Mouse (Mus musculus): ENCODE results near the gene Kctd12. TPM values are rescaled to one million over a fixed set of nuclear protein-coding genes. Genes with fewer than 3 reads are reported as not detected.

The Kctd12 gene
- 20.3 and 22.5 TPM in 2 replicates for polyA plus RNA-seq (2014; fragmentation: Nextera tagmentation; extraction: Ambion mirVana)

DNA sequence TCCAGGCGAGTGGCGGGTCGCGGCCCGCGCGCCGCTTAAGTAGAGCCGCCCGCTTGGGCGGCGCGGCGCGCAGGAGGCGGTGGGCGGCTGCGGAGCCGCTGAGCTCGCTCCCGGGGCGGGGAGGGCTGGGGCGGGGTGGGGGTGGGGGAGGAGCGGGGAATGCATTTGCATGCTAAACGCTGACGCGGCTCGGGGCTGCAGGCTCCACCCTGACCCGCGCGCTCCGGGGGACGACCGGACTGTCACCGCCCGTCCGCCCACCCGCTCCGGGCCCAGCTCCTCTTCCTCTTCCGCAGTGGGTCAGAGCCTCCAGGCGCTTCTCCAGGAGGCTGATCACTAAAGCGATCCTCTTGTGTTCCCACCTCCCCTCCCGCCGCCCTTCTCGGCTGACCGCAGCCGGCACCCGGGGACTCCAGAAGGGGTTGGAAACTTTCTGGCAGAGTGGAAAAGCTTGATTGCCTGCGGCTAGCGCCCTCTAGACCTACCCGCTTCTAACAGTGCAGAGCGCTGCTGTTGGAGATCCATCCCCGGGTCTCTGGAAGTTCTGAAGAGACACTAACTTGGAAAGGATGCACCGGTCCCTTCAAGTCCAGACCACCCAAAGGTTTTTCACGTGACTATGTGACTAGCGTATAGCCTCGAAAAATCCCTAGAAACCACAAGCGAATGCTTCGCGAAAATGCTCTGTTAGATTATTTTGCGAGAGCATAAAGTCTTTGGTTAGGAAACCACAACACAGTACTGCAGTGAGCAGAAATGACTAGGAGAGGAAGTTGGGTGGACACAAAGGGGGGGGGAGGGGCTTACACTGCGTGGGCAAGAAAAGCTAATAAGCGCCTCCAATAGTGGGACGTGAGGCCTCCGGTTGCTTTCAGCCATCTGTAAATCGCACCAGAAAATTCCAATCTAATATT lies at the start of gene Kctd12:
Gene Kctd12 (minus strand): TSS at position 11 of the 914 bp plus-strand sequence.
- no peaks in the 10 kb centered on the region for H3K36me3 ChIP-seq (ENCODE audit: control insufficient read depth, insufficient read depth, low read length)
- DNase-seq (ENCODE audit: low spot score), result peak; percentile 95
- peak within 1 kb of the TSS; percentile 63 for H3K9ac ChIP-seq (ENCODE audit: low read length)
- peak within 1 kb of the TSS; percentile 94 for H3K27ac ChIP-seq (ENCODE audit: low read depth)
- peak within 1 kb of the TSS; percentile 92 for H3K4me2 ChIP-seq (ENCODE audit: low read length)
- H3K9me3 ChIP-seq (ENCODE audit: control insufficient read depth, low read length), result no peaks in the 10 kb centered on the region
- ATAC-seq (replicated peaks; ENCODE audit: low FRiP score, low TSS enrichment, low read depth), result peak; percentile 94
- H3K27me3 ChIP-seq (replicated peaks; ENCODE audit: control insufficient read depth, insufficient read depth, low read length), result peaks cover 7% of the 10 kb centered on the region; the same call in 1 of the 2 replicates
- H3K4me1 ChIP-seq (replicated peaks; ENCODE audit: control insufficient read depth, insufficient read depth, low read length), result peaks cover 10% of the 10 kb centered on the region; the same call in 1 of the 2 replicates
- 1% methylated on average over 55 of the region's 66 CpGs for WGBS
- peak within 1 kb of the TSS; percentile 68 for H3K4me3 ChIP-seq (ENCODE audit: low read depth, low read length)

DNA sequence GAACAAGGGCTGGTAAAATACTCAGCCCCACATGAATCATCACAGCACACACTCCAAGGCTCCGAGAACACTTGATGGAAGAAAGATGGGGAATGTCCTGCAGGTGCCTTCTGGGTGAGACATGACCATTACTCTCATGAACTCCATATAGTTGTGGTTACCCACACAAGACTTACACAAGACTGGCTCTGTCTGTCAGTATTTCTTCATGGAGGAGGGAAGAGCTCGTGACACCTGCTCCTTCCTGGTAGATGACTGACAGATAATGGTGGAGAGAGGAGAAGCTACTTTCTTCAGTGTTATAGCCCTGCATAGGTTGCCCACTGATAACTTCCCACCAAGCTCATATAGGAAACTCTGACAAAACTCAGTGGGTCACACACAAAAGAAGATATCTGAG lies 46.8 kb upstream of the Kctd12 start:
- Histone ChIP-seq H3K4me2 (ENCODE audit: low read length) (no peak overlapping the region), H3K9me3 (ENCODE audit: control insufficient read depth, low read length) (no peaks in the 10 kb centered on the region), H3K4me1 (replicated peaks; ENCODE audit: control insufficient read depth, insufficient read depth, low read length) (no peaks in the 10 kb centered on the region), H3K4me3 (ENCODE audit: low read depth, low read length) (no peak overlapping the region), H3K36me3 (ENCODE audit: control insufficient read depth, insufficient read depth, low read length) (no peaks in the 10 kb centered on the region), H3K9ac (ENCODE audit: low read length) (no peak overlapping the region), H3K27ac (ENCODE audit: low read depth) (no peak overlapping the region), H3K27me3 (replicated peaks; ENCODE audit: control insufficient read depth, insufficient read depth, low read length) (no peaks in the 10 kb centered on the region)
- ATAC-seq (replicated peaks; ENCODE audit: low FRiP score, low TSS enrichment, low read depth) (no peak), DNase-seq (ENCODE audit: low spot score) (no peak)
- 84% methylated on average over 2 of the region's 2 CpGs for WGBS

DNA sequence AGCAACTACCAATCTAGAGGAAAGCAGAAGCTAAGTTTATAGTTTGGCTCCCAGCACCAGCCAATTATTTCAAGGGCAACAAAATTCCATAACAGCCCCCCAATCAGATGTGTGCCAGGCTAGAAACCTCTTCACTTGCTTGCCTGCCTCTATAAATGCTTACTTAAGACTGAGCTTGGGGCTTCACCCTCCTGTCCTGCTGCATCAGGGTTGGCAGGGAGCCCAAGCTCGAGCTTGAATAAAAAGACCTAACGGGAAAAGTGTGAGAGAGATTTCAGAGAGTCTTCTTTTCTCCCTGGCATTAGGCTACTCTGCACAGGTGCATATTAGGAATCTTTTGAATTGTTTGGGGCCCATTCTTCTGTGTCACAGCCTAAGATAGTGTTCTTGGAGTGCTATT lies 37.6 kb upstream of the Kctd12 start:
- no peaks in the 10 kb centered on the region for H3K27me3 ChIP-seq (replicated peaks; ENCODE audit: control insufficient read depth, insufficient read depth, low read length)
- DNase-seq (ENCODE audit: low spot score) (no peak), ATAC-seq (replicated peaks; ENCODE audit: low FRiP score, low TSS enrichment, low read depth) (no peak)
- 45% methylated on average over 2 of the region's 2 CpGs for WGBS
- no peak overlapping the region for H3K4me3 ChIP-seq (ENCODE audit: low read depth, low read length)
- no peak overlapping the region for H3K27ac ChIP-seq (ENCODE audit: low read depth)
- no peaks in the 10 kb centered on the region for H3K36me3 ChIP-seq (ENCODE audit: control insufficient read depth, insufficient read depth, low read length)
- H3K9ac ChIP-seq (ENCODE audit: low read length), result no peak overlapping the region
- H3K4me2 ChIP-seq (ENCODE audit: low read length), result no peak overlapping the region
- H3K4me1 ChIP-seq (replicated peaks; ENCODE audit: control insufficient read depth, insufficient read depth, low read length), result no peaks in the 10 kb centered on the region
- H3K9me3 ChIP-seq (ENCODE audit: control insufficient read depth, low read length), result no peaks in the 10 kb centered on the region

DNA sequence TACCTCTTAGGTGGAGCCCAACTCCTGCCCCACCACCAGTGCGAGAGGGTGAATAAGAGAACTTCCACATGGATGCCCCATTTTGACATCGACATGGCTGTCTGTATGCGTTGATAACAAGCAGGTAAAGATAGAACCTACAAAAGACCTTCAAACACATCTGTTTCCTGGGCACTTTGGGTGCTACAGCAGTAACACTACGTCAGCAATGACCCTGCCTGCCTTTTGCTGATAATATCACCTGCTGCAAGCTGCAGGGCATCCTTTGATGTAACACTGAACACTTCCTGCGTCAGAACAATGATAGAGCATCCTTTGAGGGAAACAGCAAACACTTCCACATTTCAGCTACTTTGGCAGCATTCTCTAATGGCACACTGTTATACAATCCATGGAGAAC lies 34.6 kb upstream of the Kctd12 start:
- Histone ChIP-seq H3K4me1 (replicated peaks; ENCODE audit: control insufficient read depth, insufficient read depth, low read length) (no peaks in the 10 kb centered on the region), H3K9ac (ENCODE audit: low read length) (no peak overlapping the region), H3K9me3 (ENCODE audit: control insufficient read depth, low read length) (no peaks in the 10 kb centered on the region), H3K4me3 (ENCODE audit: low read depth, low read length) (no peak overlapping the region), H3K27ac (ENCODE audit: low read depth) (no peak overlapping the region), H3K27me3 (replicated peaks; ENCODE audit: control insufficient read depth, insufficient read depth, low read length) (no peaks in the 10 kb centered on the region), H3K36me3 (ENCODE audit: control insufficient read depth, insufficient read depth, low read length) (no peaks in the 10 kb centered on the region), H3K4me2 (ENCODE audit: low read length) (no peak overlapping the region)
- 63% methylated on average over 5 of the region's 5 CpGs for WGBS
- no peak for DNase-seq (ENCODE audit: low spot score)
- ATAC-seq (replicated peaks; ENCODE audit: low FRiP score, low TSS enrichment, low read depth), result no peak

DNA sequence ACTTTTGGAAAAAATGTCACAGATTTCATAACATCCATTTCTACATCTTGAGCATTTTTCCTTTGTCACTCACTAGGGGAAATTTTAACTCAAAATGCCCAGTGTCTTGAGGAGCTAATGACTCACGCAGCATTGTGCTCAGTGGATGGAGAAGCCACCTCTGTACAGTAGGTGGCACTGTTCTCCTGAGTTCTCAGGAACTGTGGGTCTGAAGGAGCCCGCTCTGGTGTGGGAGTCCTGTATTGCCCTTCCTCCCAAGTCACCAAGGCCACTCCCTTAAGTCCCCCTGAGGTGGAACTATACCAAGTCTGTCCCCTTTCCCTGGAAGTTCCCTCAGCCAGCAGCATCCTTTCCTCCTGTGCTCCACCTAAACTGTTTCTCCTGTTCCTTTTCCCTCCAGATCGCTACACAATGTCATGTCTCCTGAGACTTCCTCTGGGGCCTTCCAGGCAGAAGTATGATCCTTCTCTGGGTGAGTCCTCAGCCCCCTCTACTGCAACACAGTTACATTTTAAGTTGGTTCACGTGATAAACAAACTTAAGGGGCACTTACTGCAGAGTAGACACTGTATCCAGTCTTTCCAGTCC lies 30.2 kb upstream of the Kctd12 start:
- Histone ChIP-seq H3K4me3 (ENCODE audit: low read depth, low read length) (no peak overlapping the region), H3K9me3 (ENCODE audit: control insufficient read depth, low read length) (no peaks in the 10 kb centered on the region), H3K9ac (ENCODE audit: low read length) (no peak overlapping the region), H3K36me3 (ENCODE audit: control insufficient read depth, insufficient read depth, low read length) (no peaks in the 10 kb centered on the region), H3K4me1 (replicated peaks; ENCODE audit: control insufficient read depth, insufficient read depth, low read length) (no peaks in the 10 kb centered on the region), H3K4me2 (ENCODE audit: low read length) (no peak overlapping the region), H3K27me3 (replicated peaks; ENCODE audit: control insufficient read depth, insufficient read depth, low read length) (no peaks in the 10 kb centered on the region), H3K27ac (ENCODE audit: low read depth) (no peak overlapping the region)
- peak; percentile 87; the same call in 1 of the 2 replicates for ATAC-seq (replicated peaks; ENCODE audit: low FRiP score, low TSS enrichment, low read depth)
- peak; percentile 75 for DNase-seq (ENCODE audit: low spot score)
- WGBS, result 26% methylated on average over 4 of the region's 4 CpGs

DNA sequence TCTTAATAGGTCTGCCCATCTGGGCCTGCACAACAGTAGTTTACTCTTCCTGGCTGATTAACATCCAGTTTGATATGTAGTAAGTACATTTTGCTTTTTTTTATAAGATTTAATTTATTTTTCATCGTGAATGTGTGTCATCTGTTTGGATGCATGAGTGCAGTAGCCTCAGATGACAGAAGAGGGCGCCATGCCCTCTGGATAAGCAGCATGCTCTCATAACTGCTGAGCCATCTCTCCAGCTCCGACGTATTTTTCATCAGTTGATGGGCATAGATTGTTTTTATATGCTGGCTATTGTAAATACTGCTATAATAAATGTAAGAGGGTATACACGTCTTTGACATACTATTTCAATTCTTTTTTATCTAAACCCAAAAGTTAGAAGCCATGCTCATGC lies 29.3 kb upstream of the Kctd12 start:
- Histone ChIP-seq H3K4me2 (ENCODE audit: low read length) (no peak overlapping the region), H3K9ac (ENCODE audit: low read length) (no peak overlapping the region), H3K27me3 (replicated peaks; ENCODE audit: control insufficient read depth, insufficient read depth, low read length) (no peaks in the 10 kb centered on the region), H3K36me3 (ENCODE audit: control insufficient read depth, insufficient read depth, low read length) (no peaks in the 10 kb centered on the region), H3K4me1 (replicated peaks; ENCODE audit: control insufficient read depth, insufficient read depth, low read length) (no peaks in the 10 kb centered on the region), H3K9me3 (ENCODE audit: control insufficient read depth, low read length) (no peaks in the 10 kb centered on the region), H3K27ac (ENCODE audit: low read depth) (no peak overlapping the region), H3K4me3 (ENCODE audit: low read depth, low read length) (no peak overlapping the region)
- no peak for ATAC-seq (replicated peaks; ENCODE audit: low FRiP score, low TSS enrichment, low read depth)
- DNase-seq (ENCODE audit: low spot score), result no peak
- WGBS, result 36% methylated on average over 5 of the region's 5 CpGs

DNA sequence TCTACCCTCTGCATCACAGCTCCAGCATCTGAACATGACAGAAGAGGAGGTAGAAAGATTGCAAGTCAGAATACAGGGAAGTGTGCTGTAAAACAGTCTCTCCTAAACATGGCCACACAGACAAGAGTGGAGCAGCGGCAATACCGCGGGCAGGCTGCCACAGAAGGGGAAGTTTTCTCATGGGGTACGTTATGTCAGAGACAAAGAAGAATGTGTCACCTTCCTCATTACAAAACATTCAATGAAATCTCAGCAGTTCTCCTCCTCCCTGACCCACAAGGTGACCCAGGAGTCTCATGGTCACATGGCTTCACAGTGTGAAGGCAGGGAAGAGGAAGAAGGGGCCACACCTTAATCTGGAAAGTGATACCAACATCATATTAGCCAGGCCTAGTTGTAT lies 25.3 kb upstream of the Kctd12 start:
- WGBS, result 91% methylated on average over 4 of the region's 4 CpGs
- Histone ChIP-seq H3K4me1 (replicated peaks; ENCODE audit: control insufficient read depth, insufficient read depth, low read length) (no peaks in the 10 kb centered on the region), H3K4me3 (ENCODE audit: low read depth, low read length) (no peak overlapping the region), H3K36me3 (ENCODE audit: control insufficient read depth, insufficient read depth, low read length) (no peaks in the 10 kb centered on the region), H3K4me2 (ENCODE audit: low read length) (no peak overlapping the region), H3K9me3 (ENCODE audit: control insufficient read depth, low read length) (no peaks in the 10 kb centered on the region), H3K27me3 (replicated peaks; ENCODE audit: control insufficient read depth, insufficient read depth, low read length) (no peaks in the 10 kb centered on the region), H3K9ac (ENCODE audit: low read length) (no peak overlapping the region), H3K27ac (ENCODE audit: low read depth) (no peak overlapping the region)
- DNase-seq (ENCODE audit: low spot score) (no peak), ATAC-seq (replicated peaks; ENCODE audit: low FRiP score, low TSS enrichment, low read depth) (no peak)

DNA sequence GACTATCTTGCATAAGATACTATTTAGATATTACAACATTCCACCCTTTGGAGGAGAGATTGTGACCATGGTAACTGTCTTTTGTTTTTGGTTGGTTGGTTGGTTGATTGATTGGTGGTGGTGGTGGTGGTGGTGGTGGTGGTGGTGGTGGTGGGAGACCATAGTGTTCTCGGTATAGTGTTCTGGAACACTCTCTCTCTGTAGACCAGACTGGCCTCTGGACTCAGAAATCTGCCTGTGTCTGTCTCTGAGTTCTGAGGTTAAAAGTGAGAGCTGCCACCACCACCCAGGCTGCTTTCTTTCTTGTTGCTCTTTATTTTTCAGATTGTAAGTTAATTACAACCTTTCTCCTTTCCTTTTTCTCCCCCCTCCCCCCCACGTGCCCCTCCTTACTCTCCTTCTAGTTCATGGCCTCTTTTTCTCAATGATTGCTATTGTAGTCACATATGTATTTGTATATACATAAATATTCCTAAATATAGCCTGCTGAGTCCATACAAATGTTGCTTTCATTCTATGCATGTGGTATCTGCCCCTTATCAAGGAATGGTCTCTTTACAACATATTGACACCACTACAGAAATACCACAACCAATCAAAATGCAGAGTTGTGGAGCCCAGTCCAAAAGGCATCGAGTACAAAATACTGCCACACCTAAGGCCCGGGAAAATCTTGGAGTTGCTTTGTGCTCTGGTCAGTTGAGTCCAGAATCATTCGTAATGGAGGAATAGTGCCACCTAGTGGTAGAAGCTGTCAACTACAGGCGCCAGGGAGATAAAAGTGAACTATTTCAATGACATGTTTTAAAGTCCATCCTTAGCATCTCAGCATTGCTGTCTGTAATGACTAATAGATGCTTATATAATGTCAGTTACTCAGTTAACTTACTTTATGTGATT lies 12.5 kb upstream of the Kctd12 start:
- ATAC-seq (replicated peaks; ENCODE audit: low FRiP score, low TSS enrichment, low read depth) (peak; percentile 88), DNase-seq (ENCODE audit: low spot score) (peak; percentile 96)
- Histone ChIP-seq H3K27ac (ENCODE audit: low read depth) (no peak overlapping the region), H3K9ac (ENCODE audit: low read length) (no peak overlapping the region), H3K9me3 (ENCODE audit: control insufficient read depth, low read length) (no peaks in the 10 kb centered on the region), H3K4me1 (replicated peaks; ENCODE audit: control insufficient read depth, insufficient read depth, low read length) (0 out of 2 replicates have a peak, but pooled peaks cover under 1% of the 10 kb centered on the region), H3K27me3 (replicated peaks; ENCODE audit: control insufficient read depth, insufficient read depth, low read length) (no peaks in the 10 kb centered on the region), H3K4me2 (ENCODE audit: low read length) (no peak overlapping the region), H3K4me3 (ENCODE audit: low read depth, low read length) (no peak overlapping the region), H3K36me3 (ENCODE audit: control insufficient read depth, insufficient read depth, low read length) (no peaks in the 10 kb centered on the region)
- WGBS, result 22% methylated on average over 6 of the region's 6 CpGs
